Mouse (Mus musculus) embryo, embryonic 10 days (tissue): ENCODE results near the gene Cfb.
"Not testable (repeated sequence)": the region's sequence is repeated elsewhere in the genome, so short reads cannot be mapped to it uniquely, and the experiment has no call there.

ENCODE experiments used
- DNase-seq: peaks from one replicate; pipeline ENCODE4 v3.0.0-alpha.2; 2015; ENCODE audit warnings: low spot score

The Cfb gene

GRCm38 (mm10) chr17:34862416-34863081 is at the start of gene Cfb:
Cfb (minus strand) TSS chr17:34862518.
- DNase-seq = no peak

- peak; percentile 78 for DNase-seq
Measured at GRCm38 (mm10) chr17:34911945-34912351, 49.6 kb upstream of the Cfb start.

GRCm38 (mm10) chr17:34910982-34911381 is 48.7 kb upstream of the Cfb start:
- DNase-seq = no peak

- no peak for DNase-seq
Measured at GRCm38 (mm10) chr17:34902895-34903294, 40.6 kb upstream of the Cfb start.

GRCm38 (mm10) chr17:34901948-34902347 is 39.6 kb upstream of the Cfb start:
- not testable (repeated sequence) for DNase-seq

GRCm38 (mm10) chr17:34900826-34901225 is 38.5 kb upstream of the Cfb start:
- not testable (repeated sequence) for DNase-seq

GRCm38 (mm10) chr17:34899890-34900243 is 37.5 kb upstream of the Cfb start:
- DNase-seq = peak; percentile 32

GRCm38 (mm10) chr17:34899053-34899889 is 37.0 kb upstream of the Cfb start:
- peak; percentile 37 for DNase-seq

- peak; percentile 19 for DNase-seq
Measured at GRCm38 (mm10) chr17:34898706-34899052, 36.4 kb upstream of the Cfb start.

GRCm38 (mm10) chr17:34898160-34898586 is 35.9 kb upstream of the Cfb start, which contains the start of the genes C2 and Ehmt2:
C2 (minus strand) TSS chr17:34898265.
Ehmt2 (plus strand) TSS chr17:34898469.
- peak; percentile 82 for DNase-seq

GRCm38 (mm10) chr17:34897373-34898159 is 35.2 kb upstream of the Cfb start:
- peak; percentile 40 for DNase-seq

- DNase-seq = no peak
Measured at GRCm38 (mm10) chr17:34896366-34896765, 34.0 kb upstream of the Cfb start.

GRCm38 (mm10) chr17:34895724-34896123 is 33.4 kb upstream of the Cfb start:
- no peak for DNase-seq

GRCm38 (mm10) chr17:34894801-34895530 is 32.6 kb upstream of the Cfb start:
- peak; percentile 59 for DNase-seq

- DNase-seq = peak; percentile 94
Measured at GRCm38 (mm10) chr17:34894074-34894597, 31.8 kb upstream of the Cfb start.

GRCm38 (mm10) chr17:34893072-34893824 is 30.9 kb upstream of the Cfb start:
- DNase-seq = no peak

GRCm38 (mm10) chr17:34891377-34891776 is 29.1 kb upstream of the Cfb start:
- DNase-seq = no peak

- DNase-seq = no peak
Measured at GRCm38 (mm10) chr17:34890074-34890743, 27.9 kb upstream of the Cfb start.

- DNase-seq = no peak
Measured at GRCm38 (mm10) chr17:34887942-34888341, 25.6 kb upstream of the Cfb start.

- DNase-seq = no peak
Measured at GRCm38 (mm10) chr17:34885615-34886014, 23.3 kb upstream of the Cfb start.
